Mouse (Mus musculus): Measurements from ENCODE around the gene Fmnl3. TPM values are rescaled to one million over a fixed set of nuclear protein-coding genes. Genes with fewer than 3 reads are reported as not detected.

The Fmnl3 gene
- polyA plus RNA-seq, 1 experiment from 2014 or later = 16.6 TPM

DNA sequence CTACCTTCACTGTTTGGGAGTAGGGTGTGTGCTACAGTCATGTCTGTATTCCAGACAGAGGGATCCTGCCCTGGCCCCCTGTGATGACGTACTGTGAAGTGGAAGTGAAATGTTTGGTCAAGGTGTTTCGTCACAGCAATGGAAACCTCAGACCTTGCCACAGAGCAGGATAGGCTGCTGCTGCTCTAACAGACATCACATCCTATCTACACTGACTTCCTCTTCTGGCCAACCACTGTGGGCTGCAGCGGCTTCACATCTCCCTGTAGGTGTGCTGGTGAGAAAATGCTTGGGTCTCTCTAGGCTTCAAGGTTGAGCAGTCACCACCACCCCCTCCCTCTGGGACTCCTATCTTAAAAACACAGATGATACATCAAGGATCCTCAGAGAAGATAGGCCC lies 29.2 kb downstream of the Fmnl3 start:
- H3K4me1 ChIP-seq (ENCODE audit: control insufficient read depth, insufficient read depth, low read length) = peaks cover 37% of the 10 kb centered on the region
- H3K27me3 ChIP-seq (ENCODE audit: control insufficient read depth, insufficient read depth, low read length) = no peaks in the 10 kb centered on the region
- H3K4me3 ChIP-seq (replicated peaks; ENCODE audit: low read length) = no peak overlapping the region
- no peak overlapping the region for H3K27ac ChIP-seq (ENCODE audit: low read length)
- no peak overlapping the region for H3K4me2 ChIP-seq (ENCODE audit: low read depth, low read length)
- 74% methylated on average over 3 of the region's 3 CpGs for WGBS
- no peaks in the 10 kb centered on the region for H3K36me3 ChIP-seq (ENCODE audit: control insufficient read depth, insufficient read depth, low read length)
- H3K9me3 ChIP-seq (replicated peaks; ENCODE audit: control insufficient read depth, low read length) = no peaks in the 10 kb centered on the region
- ATAC-seq (ENCODE audit: insufficient read depth, low FRiP score) = no peak
- no peak overlapping the region for H3K9ac ChIP-seq (ENCODE audit: low read length)

DNA sequence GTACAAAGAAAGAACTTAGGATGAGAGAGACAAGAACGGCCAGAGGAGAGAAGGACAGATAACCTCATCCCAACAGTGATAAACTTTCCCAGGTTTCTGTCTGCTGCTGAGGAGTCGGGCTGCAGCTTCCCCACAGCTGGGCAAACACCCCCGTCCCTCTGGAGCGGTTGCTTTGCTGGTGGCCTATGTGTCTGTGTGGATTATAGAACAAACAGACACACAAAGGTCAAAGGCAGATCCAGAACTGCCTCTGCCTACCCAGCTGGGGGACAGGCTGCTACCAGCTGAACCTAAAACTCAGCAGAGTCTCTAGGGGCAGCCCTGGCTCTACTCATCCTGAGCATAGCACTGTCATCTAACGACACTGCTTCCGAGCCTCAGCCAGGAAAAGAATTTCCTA lies 30.6 kb downstream of the Fmnl3 start:
- H3K27ac ChIP-seq (ENCODE audit: low read length) = no peak overlapping the region
- H3K9me3 ChIP-seq (replicated peaks; ENCODE audit: control insufficient read depth, low read length) = no peaks in the 10 kb centered on the region
- no peak for ATAC-seq (ENCODE audit: insufficient read depth, low FRiP score)
- no peak overlapping the region for H3K4me2 ChIP-seq (ENCODE audit: low read depth, low read length)
- H3K27me3 ChIP-seq (ENCODE audit: control insufficient read depth, insufficient read depth, low read length) = no peaks in the 10 kb centered on the region
- H3K4me3 ChIP-seq (replicated peaks; ENCODE audit: low read length) = no peak overlapping the region
- WGBS = 28% methylated on average over 6 of the region's 6 CpGs
- no peak overlapping the region for H3K9ac ChIP-seq (ENCODE audit: low read length)
- no peaks in the 10 kb centered on the region for H3K36me3 ChIP-seq (ENCODE audit: control insufficient read depth, insufficient read depth, low read length)
- H3K4me1 ChIP-seq (ENCODE audit: control insufficient read depth, insufficient read depth, low read length) = peaks cover 32% of the 10 kb centered on the region

DNA sequence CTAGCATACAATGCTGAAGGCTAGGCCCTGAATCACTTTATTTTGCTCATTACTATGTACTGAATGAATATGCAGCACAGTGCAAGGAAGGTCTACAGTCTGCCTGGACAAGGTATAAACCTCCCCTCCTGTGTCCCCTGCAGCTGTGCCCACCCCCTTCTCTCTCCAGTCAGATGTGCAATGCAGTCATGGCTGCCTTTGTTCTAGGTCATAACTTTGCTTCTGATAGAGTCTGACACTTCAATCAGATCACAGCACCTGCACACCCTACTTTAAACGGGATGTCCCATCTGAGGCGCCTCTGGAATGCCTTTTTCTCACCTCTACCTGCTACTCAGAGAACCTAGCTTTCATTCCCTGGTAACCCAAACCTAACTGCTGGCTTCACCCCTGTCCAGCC lies 31.4 kb downstream of the Fmnl3 start:
- no peak overlapping the region for H3K4me2 ChIP-seq (ENCODE audit: low read depth, low read length)
- H3K27me3 ChIP-seq (ENCODE audit: control insufficient read depth, insufficient read depth, low read length) = no peaks in the 10 kb centered on the region
- no peak overlapping the region for H3K4me3 ChIP-seq (replicated peaks; ENCODE audit: low read length)
- no peak overlapping the region for H3K9ac ChIP-seq (ENCODE audit: low read length)
- H3K27ac ChIP-seq (ENCODE audit: low read length) = no peak overlapping the region
- 66% methylated on average over 2 of the region's 2 CpGs for WGBS
- no peak for ATAC-seq (ENCODE audit: insufficient read depth, low FRiP score)
- H3K9me3 ChIP-seq (replicated peaks; ENCODE audit: control insufficient read depth, low read length) = no peaks in the 10 kb centered on the region
- H3K36me3 ChIP-seq (ENCODE audit: control insufficient read depth, insufficient read depth, low read length) = no peaks in the 10 kb centered on the region
- peaks cover 27% of the 10 kb centered on the region for H3K4me1 ChIP-seq (ENCODE audit: control insufficient read depth, insufficient read depth, low read length)

DNA sequence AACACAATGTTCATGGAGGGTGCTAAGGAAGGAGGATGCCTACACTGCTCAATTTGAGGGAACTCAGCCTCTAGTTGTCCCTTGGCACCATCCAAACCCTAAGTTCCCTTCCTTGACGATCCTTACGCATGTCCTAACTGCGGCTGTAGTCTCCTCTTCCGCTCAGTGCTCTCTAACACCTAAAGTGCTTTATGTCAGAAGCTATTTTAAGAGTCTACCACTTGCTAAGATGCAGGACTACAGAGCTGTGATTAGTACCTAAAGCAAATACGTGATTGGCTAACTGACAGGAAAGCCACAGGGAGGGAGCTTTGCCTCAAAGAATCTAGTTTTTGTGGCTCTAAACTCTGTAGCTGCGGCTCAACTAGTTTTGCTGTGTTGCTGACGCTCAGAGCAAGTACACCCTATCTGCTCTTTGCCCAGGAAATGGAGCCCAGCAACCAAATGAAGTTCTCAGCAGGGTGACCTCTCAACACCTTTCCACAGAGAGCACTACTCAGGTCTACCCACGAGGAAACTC lies 34.4 kb downstream of the Fmnl3 start:
- Histone ChIP-seq H3K27ac (ENCODE audit: low read length) (peak overlapping the region; percentile 4; the same call in 1 of the 2 replicates), H3K27me3 (ENCODE audit: control insufficient read depth, insufficient read depth, low read length) (no peaks in the 10 kb centered on the region), H3K4me3 (replicated peaks; ENCODE audit: low read length) (no peak overlapping the region), H3K4me2 (ENCODE audit: low read depth, low read length) (no peak overlapping the region), H3K9me3 (replicated peaks; ENCODE audit: control insufficient read depth, low read length) (no peaks in the 10 kb centered on the region), H3K4me1 (ENCODE audit: control insufficient read depth, insufficient read depth, low read length) (peaks cover 28% of the 10 kb centered on the region), H3K36me3 (ENCODE audit: control insufficient read depth, insufficient read depth, low read length) (no peaks in the 10 kb centered on the region), H3K9ac (ENCODE audit: low read length) (no peak overlapping the region)
- ATAC-seq (ENCODE audit: insufficient read depth, low FRiP score) = no peak
- WGBS = 82% methylated on average over 8 of the region's 8 CpGs

DNA sequence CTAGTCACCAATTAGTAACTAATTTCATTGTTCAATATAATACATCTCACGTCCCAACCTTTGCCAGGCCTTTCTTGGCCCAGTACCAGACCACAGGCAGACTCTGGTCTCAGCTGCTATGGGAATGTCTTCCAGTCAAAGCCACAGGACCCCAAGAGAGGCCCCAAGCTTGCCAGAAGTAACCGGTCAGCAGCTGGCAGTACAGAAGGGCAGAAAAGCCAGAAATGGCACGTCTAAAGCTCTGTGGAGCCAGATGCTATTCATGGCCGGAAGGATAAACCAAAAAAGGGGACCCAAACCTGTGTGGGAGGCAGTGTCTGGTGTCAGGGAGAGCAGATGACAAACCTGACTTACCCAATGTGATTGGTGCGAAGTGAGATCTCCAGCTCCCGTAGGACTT lies 35.8 kb downstream of the Fmnl3 start:
- H3K9me3 ChIP-seq (replicated peaks; ENCODE audit: control insufficient read depth, low read length) = no peaks in the 10 kb centered on the region
- H3K4me2 ChIP-seq (ENCODE audit: low read depth, low read length) = no peak overlapping the region
- ATAC-seq (ENCODE audit: insufficient read depth, low FRiP score) = no peak
- 49% methylated on average over 6 of the region's 6 CpGs for WGBS
- H3K4me3 ChIP-seq (replicated peaks; ENCODE audit: low read length) = no peak overlapping the region
- no peaks in the 10 kb centered on the region for H3K36me3 ChIP-seq (ENCODE audit: control insufficient read depth, insufficient read depth, low read length)
- no peaks in the 10 kb centered on the region for H3K27me3 ChIP-seq (ENCODE audit: control insufficient read depth, insufficient read depth, low read length)
- H3K4me1 ChIP-seq (ENCODE audit: control insufficient read depth, insufficient read depth, low read length) = peaks cover 25% of the 10 kb centered on the region
- H3K27ac ChIP-seq (ENCODE audit: low read length) = peak overlapping the region; percentile 94
- no peak overlapping the region for H3K9ac ChIP-seq (ENCODE audit: low read length)

DNA sequence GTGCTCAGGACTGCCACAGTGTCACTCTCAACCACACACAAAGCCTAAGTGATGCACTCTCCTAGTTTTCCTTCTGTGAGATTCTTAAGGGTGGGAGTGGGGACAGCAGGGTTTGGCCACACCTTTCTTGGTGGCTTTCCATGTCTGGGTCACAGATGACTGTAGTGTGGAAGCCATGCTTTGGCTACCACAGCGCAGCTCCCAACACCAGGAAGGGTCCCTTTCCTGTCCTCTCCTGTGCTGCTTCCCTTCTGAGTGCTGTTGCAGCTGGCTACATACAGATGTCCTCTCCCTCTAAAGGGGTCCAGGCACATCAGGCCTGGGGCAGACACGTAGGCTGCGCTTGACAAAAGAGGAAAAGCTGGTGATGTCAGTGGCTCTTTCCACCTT lies 36.6 kb downstream of the Fmnl3 start:
- H3K27ac ChIP-seq (ENCODE audit: low read length) = peak overlapping the region; percentile 94
- H3K36me3 ChIP-seq (ENCODE audit: control insufficient read depth, insufficient read depth, low read length) = no peaks in the 10 kb centered on the region
- peak; percentile 56 for ATAC-seq (ENCODE audit: insufficient read depth, low FRiP score)
- H3K9me3 ChIP-seq (replicated peaks; ENCODE audit: control insufficient read depth, low read length) = no peaks in the 10 kb centered on the region
- H3K9ac ChIP-seq (ENCODE audit: low read length) = peak overlapping the region; percentile 41
- H3K4me1 ChIP-seq (ENCODE audit: control insufficient read depth, insufficient read depth, low read length) = peaks cover 25% of the 10 kb centered on the region
- H3K4me2 ChIP-seq (ENCODE audit: low read depth, low read length) = no peak overlapping the region
- no peak overlapping the region for H3K4me3 ChIP-seq (replicated peaks; ENCODE audit: low read length)
- no peaks in the 10 kb centered on the region for H3K27me3 ChIP-seq (ENCODE audit: control insufficient read depth, insufficient read depth, low read length)
- 82% methylated on average over 3 of the region's 3 CpGs for WGBS

DNA sequence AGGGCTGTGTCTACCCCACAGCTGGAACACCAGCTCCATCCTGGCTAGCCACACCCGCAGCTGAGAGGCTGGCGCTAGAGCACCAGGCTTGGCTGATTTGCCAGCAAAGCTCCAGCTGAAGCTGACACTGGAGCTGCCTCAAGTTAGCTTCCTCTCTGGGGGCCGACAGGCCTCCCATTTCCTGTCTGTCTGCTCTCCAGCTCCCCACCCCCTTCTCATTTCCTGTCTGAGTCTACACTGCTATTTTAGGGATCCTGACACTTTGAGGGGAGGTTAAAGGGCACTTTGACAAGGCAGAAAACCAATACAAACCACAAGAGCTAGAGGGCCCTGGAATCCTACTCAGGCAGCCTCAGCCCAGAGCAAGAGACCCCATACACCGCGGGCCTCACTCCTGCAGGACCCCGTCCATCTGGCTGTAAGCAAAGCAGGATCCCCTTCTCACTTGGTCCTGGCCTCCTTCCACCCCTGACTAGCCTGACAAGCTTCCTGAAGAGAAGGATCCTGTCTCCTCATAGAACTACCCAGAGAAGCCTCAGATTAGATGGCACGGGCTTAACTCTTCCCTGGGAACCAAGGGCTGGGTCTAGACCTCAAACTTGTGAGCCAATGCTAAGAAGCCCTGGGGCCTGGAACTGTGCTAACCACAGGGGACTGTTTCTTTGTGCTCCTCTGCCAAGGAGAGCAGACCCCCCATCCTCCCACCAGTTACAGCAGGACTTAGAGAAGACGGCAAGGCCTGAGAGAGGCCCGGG lies 37.2 kb downstream of the Fmnl3 start:
- no peaks in the 10 kb centered on the region for H3K27me3 ChIP-seq (ENCODE audit: control insufficient read depth, insufficient read depth, low read length)
- H3K36me3 ChIP-seq (ENCODE audit: control insufficient read depth, insufficient read depth, low read length) = no peaks in the 10 kb centered on the region; the same call in 1 of the 2 replicates
- no peaks in the 10 kb centered on the region for H3K9me3 ChIP-seq (replicated peaks; ENCODE audit: control insufficient read depth, low read length)
- peak overlapping the region; percentile 5; the same call in 1 of the 2 replicates for H3K4me2 ChIP-seq (ENCODE audit: low read depth, low read length)
- peak overlapping the region; percentile 41 for H3K9ac ChIP-seq (ENCODE audit: low read length)
- WGBS = 27% methylated on average over 9 of the region's 9 CpGs
- peak; percentile 81 for ATAC-seq (ENCODE audit: insufficient read depth, low FRiP score)
- peak overlapping the region; percentile 94 for H3K27ac ChIP-seq (ENCODE audit: low read length)
- H3K4me1 ChIP-seq (ENCODE audit: control insufficient read depth, insufficient read depth, low read length) = peaks cover 25% of the 10 kb centered on the region
- no peak overlapping the region for H3K4me3 ChIP-seq (replicated peaks; ENCODE audit: low read length)

DNA sequence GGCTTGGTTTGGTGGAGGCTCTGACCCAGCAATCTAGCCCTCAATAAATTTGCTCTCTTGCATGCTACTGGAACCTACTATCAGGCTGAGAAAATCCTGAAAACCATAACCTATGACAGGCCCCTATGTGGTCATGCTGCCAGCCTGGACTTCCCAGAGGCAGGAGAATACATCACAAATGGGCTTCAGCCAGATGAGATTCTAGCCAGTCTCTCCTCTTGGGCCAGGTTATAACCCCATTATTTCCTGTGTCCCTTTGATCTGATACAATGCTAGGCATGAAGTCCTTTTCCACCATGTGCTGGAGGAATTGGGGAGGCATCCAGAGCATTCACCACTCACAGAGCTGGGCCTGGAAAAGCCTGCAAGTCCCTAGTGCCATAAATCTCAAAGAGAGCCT lies 38.2 kb downstream of the Fmnl3 start:
- Histone ChIP-seq H3K9ac (ENCODE audit: low read length) (no peak overlapping the region), H3K27ac (ENCODE audit: low read length) (peak overlapping the region; percentile 94), H3K36me3 (ENCODE audit: control insufficient read depth, insufficient read depth, low read length) (peaks cover 9% of the 10 kb centered on the region), H3K4me1 (ENCODE audit: control insufficient read depth, insufficient read depth, low read length) (peaks cover 25% of the 10 kb centered on the region), H3K4me2 (ENCODE audit: low read depth, low read length) (no peak overlapping the region), H3K9me3 (replicated peaks; ENCODE audit: control insufficient read depth, low read length) (no peaks in the 10 kb centered on the region), H3K4me3 (replicated peaks; ENCODE audit: low read length) (no peak overlapping the region), H3K27me3 (ENCODE audit: control insufficient read depth, insufficient read depth, low read length) (no peaks in the 10 kb centered on the region)
- ATAC-seq (ENCODE audit: insufficient read depth, low FRiP score) = no peak

DNA sequence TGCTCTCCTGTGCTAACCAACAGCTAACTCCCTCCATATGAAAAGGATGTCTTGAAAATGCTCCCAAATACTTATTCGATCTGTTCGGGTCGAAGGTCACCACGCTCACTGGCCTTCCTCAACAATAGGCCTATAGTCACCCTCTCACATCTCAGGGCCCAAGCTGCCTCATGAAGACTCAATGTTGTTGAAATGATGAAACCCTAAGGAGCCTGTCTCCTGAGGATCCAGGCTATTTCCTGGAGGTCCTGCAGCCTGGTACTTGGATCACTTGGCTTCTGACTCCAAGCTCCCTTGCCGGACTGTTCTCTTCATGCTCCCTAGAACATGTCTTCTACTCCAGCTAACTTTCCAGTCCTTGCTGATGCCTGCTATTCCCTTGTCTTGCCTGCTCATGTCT lies 38.9 kb downstream of the Fmnl3 start:
- H3K27ac ChIP-seq (ENCODE audit: low read length) = no peak overlapping the region
- H3K36me3 ChIP-seq (ENCODE audit: control insufficient read depth, insufficient read depth, low read length) = peaks cover 9% of the 10 kb centered on the region
- no peak for ATAC-seq (ENCODE audit: insufficient read depth, low FRiP score)
- H3K9ac ChIP-seq (ENCODE audit: low read length) = no peak overlapping the region
- H3K27me3 ChIP-seq (ENCODE audit: control insufficient read depth, insufficient read depth, low read length) = no peaks in the 10 kb centered on the region
- H3K9me3 ChIP-seq (replicated peaks; ENCODE audit: control insufficient read depth, low read length) = no peaks in the 10 kb centered on the region
- 82% methylated on average over 5 of the region's 5 CpGs for WGBS
- H3K4me2 ChIP-seq (ENCODE audit: low read depth, low read length) = no peak overlapping the region
- H3K4me1 ChIP-seq (ENCODE audit: control insufficient read depth, insufficient read depth, low read length) = peaks cover 25% of the 10 kb centered on the region
- no peak overlapping the region for H3K4me3 ChIP-seq (replicated peaks; ENCODE audit: low read length)
